Mouse (Mus musculus) left cerebral cortex, postnatal 4 days (tissue): ENCODE measurements around the gene Sbno1. TPM values are rescaled to one million over a fixed set of nuclear protein-coding genes. Genes with fewer than 3 reads are reported as not detected.
A peak's percentile ranks its signal among the peaks of the same experiment; 100 is the strongest.

ENCODE experiments used
- DNase-seq: peaks from one replicate; pipeline ENCODE4 v3.0.0-alpha.2; 2022
- intact Hi-C: fragments of 180-260 bp; cut with DNase I; formaldehyde crosslinking; loops from one replicate; pipeline ENCODE4 v1.15.1; 2025
- total RNA-seq, 2 experiments: library from RNA; stranded (reverse); gene quantifications; 2 replicates each; pipeline ENCODE4 v1.2.3; 2021

Sbno1 gene
- total RNA-seq, 2 experiments from 2014 or later = 126 to 131 TPM

DNA sequence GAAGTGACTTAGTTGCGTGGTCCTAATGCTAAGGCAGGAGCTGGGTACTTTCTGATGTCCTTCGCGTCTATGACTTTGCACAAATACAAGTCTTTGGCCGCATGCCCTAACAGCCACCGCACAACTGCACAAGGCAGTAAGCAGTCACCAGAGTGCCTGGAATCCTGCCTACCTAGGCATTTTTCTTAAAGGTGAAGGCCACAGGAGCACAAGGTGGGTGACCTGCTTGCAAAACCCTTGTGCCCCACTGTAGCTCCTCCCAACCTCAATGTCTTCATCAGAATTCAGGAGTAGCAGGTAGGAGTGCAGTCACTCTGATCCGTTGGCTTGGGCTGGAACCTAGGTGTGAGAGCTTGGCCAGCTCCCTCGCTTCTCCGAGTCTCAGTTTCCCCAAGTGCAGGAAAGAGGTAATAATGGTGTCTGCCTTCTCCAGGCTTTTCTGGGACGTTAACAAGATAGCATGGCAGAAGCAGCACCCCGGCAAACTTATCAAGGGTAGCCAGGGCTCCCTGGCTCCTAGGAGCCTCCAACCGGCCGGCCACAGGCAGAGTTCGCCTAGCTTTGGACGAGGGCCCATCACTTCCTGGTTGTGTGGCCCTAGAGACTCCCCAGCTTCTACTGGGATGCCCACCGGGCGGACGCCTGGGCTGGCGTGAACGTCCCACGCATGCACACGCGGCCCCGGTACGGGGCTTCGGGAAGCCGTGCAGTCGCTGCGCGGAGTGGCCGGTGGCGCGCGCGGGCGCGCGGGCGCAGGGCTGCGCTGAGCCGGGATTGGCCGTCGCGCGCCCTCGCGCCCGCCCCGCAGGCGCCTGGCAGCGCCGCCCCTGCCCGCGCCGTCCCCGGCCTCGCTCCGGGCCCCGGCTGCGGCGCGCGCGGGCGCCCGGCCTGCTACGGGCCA, 19.1 kb upstream of the Sbno1 start:
- peak; percentile 77 for DNase-seq
- intact Hi-C loops = no loop called here

DNA sequence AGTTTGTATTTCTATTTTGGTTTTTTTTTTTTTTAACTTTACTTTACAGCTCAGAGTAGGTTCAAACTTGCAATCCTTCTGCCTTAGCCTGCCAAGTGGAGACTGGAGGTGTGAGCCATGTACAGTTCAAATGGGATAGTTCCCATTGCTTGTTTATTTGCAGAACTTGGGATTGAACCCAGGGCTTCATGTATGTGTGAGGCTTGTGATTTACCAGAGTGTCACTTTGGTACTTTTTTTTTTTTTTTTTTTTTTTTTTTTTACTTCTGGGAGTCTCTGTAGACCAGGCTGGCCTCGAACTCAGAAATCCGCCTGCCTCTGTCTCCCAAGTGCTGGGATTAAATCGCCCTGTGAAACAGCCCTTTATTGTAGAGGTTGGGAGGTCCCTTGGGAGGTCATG, 18.4 kb upstream of the Sbno1 start:
- DNase-seq = no peak
- intact Hi-C loops = no loop called here

DNA sequence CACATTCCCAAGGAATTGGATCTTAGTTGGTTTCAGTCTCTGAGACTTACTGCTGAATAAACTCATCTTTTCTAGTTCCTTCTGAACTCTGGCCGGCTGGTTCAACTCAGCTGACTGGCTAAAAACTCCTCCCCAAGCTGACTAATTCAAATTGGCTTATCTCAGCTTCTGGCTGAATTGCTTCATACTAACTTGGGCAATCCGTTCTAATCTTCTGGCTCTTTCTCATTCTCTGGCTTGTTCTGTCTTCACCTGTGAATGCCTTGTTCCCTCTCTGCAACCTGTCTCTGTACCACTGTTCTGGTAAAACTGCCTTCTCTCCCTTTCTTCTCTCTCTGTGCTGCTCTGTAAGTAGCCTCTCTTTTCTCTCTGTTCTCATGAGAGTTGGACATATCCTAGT, 16.8 kb upstream of the Sbno1 start:
- intact Hi-C loops = no loop called here
- no peak for DNase-seq

DNA sequence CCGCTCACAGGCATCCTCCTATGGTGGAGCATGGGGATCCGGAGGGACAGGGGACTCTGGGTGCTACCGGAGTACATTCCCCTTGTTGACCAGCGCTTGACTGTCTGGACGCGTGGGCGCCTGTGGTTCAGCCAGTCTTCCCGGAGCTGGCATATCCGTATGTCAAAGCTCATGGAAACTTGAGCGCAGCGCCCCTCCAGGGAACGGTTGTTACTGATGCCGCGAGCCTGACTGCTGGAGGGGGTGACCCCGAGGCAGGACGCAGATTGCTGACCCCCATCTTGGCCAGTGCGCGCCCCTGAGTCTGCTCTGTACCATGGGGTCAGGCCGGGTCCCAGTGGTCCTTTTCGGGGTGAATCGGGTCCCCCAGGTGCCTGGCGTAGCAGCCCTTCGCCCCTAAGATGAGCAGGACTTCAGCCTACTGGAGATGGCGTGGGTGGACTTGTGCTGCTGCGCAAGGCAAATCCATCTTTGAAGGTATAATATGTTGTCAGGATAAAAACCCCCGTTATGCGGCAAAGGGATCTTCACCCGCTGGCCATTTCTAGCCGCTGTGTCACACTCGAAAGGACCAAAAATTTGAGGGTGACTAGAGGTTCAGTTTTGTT, 14.4 kb upstream of the Sbno1 start:
- DNase-seq = peak; percentile 72
- intact Hi-C loops = no loop called here

DNA sequence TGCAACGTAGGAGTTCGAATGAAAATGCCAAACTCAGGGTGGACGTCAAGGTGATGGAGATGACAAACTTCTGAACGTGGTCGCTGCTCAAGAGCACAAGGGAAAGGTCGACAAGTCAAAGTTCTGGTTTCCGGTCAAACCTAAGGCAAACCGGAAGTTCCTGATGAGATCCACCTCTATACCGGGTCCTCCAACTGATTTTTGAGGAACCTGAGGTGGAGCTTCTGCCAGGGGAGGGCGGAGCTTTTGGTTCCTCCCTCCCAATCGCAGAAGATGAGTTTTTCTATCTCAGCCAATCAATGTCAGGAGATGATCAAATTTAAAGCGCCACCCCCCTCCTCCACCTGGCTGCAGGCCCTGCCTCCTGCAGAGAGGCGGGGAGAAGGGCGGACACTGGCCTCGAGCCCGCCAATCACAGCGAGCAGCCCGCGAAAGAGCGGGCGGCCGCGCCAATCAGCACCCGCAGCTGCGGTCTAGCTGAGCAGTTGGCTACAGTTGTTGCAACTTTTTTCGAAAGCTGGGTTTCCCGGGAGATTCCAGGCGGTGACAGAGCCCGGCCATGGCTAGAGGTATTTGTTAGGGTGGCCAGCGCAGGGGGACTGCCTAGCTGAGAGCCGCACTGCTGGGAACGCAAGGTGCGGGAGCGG, 13.8 kb upstream of the Sbno1 start, which contains the start of gene Kmt5a:
TSS of gene Kmt5a (plus strand) at position 484 of the 647 bp plus-strand sequence.
- peak; percentile 96 for DNase-seq
- intact Hi-C loops = no loop called here

DNA sequence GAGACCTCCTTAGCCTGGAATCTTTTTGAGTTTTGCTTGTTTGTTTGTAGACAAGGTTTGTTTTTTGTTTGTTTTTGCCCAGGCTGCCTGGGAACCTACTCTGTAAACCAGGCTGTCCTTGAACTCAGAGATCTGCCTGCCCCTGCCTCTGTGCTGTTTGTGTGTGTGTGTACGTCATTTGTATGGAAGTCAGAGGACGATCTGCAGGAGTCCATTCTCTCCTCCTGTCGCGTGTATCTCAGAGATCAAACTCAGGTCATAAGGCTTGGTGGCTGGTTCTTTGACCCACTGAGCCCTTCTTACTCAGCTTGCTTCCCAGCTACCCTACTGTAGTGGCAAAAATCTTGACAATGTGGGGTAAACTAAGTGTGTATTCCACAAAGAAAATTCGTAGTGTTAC, 12.9 kb upstream of the Sbno1 start:
- intact Hi-C loops = no loop called here
- no peak for DNase-seq

DNA sequence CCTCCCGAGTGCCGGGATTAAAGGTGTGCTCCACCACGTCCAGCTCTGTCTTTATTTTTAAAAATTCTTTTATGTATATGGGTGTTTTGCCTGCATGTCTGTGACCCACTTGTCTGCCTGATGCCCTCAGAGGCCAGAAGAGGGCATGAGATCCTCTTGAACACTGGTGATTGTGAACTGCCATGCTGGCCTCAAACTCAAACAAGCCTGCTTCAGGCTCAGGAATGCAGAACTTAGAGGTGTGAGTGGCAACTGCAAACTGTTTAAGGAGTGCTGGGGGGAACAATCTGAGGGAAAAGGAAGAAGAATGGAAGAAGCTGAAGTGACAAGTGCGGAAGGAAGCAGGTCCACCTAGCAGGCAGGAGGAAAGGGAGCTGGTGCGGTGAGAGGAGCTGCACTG, 12.4 kb upstream of the Sbno1 start:
- intact Hi-C loops = no loop called here
- DNase-seq = no peak

DNA sequence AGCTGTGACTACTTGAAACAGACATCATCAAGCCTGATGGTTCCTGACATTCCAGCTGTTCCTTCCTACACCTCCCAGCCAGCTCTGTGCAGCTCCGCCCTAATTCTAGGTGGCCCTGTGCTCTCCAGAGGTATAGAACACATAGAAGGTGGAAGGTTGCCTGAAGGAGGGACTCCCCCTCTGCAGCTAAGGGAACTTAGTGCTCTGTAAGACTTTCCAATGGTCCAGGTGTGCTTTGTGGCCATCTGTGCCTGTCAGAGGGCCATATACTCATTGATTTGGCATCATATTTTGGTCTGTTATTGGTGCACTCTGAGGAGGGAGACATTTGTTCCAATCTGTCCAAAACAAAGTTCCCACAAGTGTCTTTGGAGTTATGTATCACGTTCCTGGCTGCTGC, 7.2 kb upstream of the Sbno1 start:
- intact Hi-C loops = loop anchor here (5.0 kb wide), 1 partner anchor 109 kb away; the partner anchor contains the start of gene Tmed2
- DNase-seq = no peak

DNA sequence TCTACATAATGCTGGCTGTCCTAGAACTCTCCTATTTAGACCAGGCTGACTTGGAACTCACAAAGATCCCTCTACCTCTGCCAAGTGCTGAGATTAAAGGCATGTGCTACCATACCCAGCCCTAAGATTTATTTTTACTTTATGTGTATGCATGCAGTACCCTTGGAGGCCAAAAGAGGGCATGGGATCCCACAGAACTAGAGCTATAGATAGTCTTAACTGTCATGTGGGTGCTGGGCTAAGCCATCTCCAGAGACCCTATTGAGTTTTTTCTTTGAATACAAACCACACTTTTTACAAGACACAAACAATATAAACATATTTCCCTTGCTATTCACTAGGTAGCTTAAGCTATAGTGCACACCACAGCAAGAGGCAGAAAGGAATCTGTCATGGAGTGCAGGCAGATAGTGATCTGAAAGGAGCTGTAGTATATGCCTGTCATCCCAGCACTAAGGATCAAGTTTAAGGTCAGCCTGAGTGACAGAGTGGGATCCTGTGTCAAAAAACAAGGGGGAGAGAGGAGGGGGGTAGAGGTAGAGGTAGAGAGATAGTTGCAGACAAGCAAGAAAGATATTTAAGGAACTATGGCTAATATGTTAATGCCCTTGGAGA, 6.7 kb upstream of the Sbno1 start:
- peak; percentile 65 for DNase-seq
- intact Hi-C loops = loop anchor here (5.0 kb wide), 1 partner anchor 110 kb away; the partner anchor contains the start of gene Tmed2

DNA sequence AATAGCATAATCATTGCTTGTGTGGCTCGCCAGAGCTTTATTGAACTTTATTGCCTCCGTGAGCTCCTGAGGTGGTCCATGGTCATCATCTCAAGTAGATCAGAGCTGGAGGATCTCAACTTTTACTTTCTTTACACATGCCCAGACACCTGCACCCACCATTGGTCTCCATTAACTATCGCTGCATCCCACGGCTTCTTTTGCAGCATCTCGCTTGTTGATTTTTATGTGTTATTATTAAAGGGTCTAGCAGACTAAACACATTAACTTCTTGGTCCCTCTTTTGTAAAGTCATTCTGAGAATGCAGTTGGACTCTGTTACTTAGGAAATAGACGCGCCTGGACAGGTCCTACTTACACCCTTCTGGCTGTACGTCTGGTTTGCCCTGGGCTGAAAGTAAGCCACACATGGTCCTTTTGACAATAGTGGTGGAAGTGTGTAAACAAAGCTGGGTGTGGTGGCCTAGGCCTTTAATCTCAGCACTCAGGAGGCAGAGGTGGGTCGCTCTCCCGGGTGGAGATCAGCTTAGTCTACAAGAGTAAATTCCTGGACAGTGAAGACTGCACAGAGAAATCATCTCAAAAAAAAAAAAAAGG, 772 bp upstream of the Sbno1 start:
- intact Hi-C loops = no loop called here
- DNase-seq = no peak

DNA sequence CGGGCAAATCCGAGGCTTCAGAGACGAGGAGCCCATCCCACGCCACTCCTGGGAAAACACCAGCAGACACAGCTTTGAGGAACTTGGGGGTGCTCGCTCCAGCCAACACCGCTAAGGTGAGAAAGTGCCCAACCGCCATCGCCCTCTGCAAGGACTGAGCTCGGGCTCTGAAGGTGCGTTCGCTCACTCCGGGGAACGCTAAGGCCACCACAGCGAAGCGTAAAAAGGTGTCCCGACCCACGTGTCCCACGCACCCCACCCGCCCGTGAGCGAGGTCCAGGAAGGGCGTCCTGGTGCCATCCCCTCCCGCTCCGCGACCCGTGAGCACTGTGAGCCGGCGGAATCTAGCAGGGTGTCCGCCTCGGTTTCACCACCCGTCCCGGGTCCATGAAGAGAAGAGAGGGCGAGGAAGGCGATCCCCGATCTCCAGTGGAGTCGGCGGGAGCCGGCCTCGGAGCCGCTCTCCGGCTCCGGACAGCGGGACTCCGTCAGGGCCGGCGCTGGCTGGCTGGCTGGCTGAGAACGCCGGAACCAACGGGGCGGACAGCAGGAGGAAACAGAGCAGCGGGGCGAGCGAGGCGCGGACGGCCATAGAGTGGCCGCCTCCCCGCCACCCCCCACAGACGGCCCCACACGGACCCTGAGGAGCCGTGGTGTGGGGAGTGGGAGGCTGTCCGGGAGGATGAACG, 934 bp downstream of the Sbno1 start:
- DNase-seq = no peak
- intact Hi-C loops = no loop called here

DNA sequence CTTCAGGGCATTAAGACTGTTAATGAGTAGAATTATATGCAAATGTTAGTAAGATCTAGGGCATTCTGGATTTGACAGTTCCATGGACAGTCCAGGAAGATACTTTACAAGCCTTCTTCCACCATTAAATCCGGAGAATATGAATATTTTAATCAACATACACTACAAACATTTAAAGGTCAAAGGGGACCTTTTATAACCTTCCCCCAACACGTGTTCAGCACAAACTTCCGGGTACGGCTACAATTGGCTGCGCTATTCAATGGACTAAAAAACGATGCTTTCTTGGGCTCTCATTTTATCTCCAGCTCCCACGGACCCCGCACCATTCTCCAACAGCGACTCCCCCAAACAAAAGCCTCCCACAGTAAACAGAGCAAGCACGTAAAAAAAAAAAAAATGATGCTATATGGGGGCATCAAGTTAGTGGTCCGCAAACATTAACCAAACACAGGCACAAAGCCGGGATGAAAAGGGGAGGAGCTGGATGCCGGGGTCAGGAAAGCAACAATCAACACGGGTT, 1.5 kb downstream of the Sbno1 start:
- intact Hi-C loops = no loop called here
- no peak for DNase-seq

DNA sequence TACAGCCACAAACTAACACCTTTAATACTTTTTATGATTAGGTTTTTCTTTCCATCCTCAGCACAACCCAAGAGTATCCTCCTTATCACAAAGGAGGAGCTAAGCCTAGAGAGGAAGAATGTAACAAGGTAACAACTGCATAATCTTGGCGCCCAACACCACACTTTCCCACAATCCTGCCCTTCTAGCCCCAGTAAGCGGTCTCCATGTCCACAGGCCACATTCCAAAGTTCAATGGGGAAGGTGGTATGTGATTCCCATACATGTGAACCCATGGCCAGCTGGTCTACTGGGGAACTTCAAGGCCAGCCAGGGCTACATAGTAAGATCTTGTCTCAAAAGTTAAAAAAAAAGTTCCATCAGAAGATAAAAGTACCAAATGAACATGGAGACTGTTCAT, 4.0 kb downstream of the Sbno1 start:
- no peak for DNase-seq
- intact Hi-C loops = no loop called here

DNA sequence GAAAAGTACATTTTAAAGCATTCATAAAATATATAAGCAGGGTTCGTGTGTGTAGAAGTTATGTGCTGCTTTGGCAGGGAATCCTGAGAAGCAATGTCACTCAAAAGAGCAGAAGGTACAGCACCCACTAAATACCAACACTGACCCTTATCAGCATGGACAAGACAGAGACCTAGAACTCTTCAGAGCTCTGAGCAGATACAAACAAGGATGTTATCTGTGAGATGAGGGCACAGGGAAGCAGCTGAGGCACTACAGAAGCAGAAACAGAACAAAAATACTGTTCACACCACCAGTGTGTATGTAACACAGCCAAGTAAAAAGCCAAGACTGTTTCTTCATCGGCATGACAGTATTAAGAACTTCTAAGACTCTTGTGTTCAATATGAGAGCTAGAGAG, 6.9 kb downstream of the Sbno1 start:
- intact Hi-C loops = no loop called here

DNA sequence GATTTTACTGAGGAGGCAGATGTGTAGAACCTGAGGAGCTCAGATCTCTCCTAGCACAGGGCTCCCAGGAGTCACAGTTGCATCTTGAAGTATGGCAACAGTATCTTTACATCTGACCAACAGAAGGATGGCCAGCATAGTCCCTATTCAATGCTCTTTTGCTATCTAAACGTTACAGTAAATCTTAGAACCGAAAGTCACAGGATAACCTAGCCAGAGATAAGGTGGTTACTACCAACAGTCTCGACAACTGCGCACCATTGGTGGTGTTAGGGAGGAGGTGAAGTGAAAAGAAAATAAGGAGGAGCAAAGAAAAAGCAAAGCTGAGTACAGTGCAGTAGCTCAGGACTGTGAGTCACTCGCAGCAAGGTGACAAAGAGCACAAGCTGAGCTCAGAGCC, 13.6 kb downstream of the Sbno1 start:
- intact Hi-C loops = no loop called here
- DNase-seq = no peak

More for the DNA sequence above, 6.9 kb downstream of the Sbno1 start:
- no peak for DNase-seq

DNA sequence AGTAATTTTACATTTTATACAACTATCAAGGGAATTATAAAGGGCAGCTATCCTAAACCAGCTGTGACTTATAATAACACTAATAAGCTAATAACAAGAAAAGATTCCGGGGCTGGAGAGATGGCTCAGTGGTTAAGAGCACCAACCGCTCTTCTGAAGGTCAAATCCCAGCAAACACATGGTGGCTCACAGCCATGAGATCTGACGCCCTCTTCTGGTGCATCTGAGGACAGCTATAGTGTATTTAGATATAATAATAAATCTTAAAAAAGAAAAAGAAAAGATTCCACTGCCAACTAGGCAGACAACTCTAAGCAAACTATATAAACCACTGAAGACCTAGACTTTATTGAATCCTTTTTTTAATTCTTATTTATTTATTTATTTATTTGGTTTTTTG, 15.0 kb downstream of the Sbno1 start:
- intact Hi-C loops = no loop called here
- DNase-seq = no peak

DNA sequence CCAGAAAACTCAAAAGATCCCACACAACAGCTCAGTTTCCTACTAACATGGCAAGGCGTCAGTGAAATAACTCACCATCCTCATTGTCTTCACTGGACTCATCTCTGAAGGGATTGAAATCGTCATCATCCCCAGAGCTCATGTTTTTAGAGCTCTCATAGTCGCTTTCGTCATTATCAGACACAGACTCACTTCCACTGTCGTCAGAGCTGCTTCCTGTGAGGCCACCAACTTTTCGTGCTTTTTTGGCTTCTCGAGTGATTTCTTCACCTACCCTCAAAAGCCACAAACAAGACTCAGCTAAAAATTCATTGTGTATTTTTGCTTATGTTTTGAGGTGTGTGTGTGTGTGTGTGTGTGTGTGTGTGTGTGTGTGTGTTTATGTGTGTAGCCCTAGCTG, 32.1 kb downstream of the Sbno1 start:
- intact Hi-C loops = loop anchor here (10.0 kb wide), 1 partner anchor 659 kb away; no protein-coding TSS in a partner anchor
- DNase-seq = no peak

DNA sequence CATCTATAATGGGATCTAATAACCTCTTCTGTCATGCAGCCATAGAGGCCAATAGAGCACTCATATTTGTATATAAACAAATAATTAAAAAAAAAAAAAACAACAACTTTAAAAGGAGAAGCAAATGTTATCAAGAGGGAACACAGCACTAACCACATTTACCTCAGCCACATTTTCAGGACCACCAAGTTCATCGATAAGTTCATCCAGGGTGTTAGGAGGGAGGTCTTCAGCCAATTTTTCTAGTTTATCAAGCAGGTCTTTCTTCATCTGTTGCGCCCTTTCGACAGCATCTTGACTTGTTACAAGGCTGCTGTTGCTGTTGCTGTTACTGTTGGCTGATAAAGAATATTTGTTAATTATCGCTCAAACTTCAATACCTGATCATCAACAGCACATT, 33.4 kb downstream of the Sbno1 start:
- no peak for DNase-seq
- intact Hi-C loops = loop anchor here (10.0 kb wide), 1 partner anchor 658 kb away; no protein-coding TSS in a partner anchor

DNA sequence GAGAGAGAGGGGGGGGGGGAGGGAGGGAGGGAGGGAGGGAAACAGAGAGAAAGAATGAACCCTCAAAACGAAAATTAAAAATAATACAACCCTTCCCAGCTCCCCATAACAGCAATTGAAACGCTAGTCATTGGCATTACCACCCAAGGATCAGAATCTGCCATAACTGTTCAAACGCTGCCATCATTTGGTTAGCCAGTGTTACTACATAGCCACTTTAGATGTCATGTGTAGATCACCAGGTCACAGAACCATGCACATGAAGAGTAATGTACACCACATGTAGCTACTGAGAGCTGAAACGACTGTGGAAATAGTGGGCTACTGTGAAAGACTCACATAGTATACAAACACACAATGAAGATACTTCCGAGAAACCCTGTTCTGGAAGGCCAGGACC, 37.9 kb downstream of the Sbno1 start:
- intact Hi-C loops = no loop called here
- peak; percentile 2 for DNase-seq

DNA sequence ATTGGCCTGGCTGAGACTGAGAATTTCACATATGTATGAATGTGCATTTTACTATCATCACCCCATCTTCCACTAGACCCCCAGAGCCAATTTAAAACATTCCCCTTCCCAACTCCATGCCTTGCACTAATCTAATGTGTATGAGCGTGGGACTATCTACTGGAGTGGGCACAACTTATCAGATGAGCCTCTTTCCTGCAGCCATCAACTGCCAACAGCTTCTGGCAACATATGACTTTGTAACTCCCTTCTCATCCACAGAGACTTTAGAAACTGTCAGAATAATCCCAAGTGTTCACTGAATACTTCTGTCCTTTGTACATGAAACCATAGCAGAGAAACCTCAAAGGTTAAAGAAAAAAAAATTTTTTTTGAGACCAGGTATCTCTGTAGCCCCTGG, 45.7 kb downstream of the Sbno1 start:
- no peak for DNase-seq
- intact Hi-C loops = no loop called here
